25 mouse cellular contexts compared by ENCODE assay signal in the genomic region with DNA sequence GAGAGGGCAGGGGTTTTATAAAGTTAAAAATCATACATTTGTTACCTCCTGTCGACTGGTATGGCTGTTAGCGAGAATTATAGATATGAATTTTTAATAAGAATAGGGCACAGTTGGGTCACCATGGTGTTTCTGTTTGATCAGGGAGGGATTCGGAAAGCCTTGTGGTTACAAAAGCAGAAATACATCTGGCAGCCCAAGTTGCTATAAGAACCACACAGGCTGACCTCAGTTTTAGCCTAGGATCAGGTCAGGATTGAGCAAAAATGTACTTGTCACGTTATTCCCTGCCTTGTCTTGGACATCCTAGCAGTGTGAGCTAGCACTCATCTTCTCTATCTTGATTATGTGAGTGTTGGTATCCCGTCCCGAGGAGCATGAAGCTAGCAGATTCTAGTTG. TPM values are rescaled to one million over a fixed set of nuclear protein-coding genes. Genes with fewer than 3 reads are reported as not detected.
A peak's percentile ranks its signal among the peaks of the same experiment; 100 is the strongest.
DNase-seq lines count a peak whose midpoint lies in the region; ATAC-seq lines count a peak whose summit lies in the region.
"Had no signal": no experiment of that assay in that cellular context is flagged by ENCODE, and none has a peak within 500 bp of the region (broad histone marks: within the 10 kb centered on the region; RNA-seq: fewer than 3 reads in every experiment).

No protein-coding gene starts in this region.

- no peaks in the 10 kb centered on the region for H3K4me1 ChIP-seq in hindbrain, embryonic 16.5 days (ENCODE audit: control insufficient read depth, insufficient read depth, low read depth, low read length)
- H3K4me1 ChIP-seq: embryonic facial prominence, embryonic 15.5 days had no signal

- H3K9ac ChIP-seq in hindbrain, embryonic 16.5 days (ENCODE audit: low read depth, low read length), result no peak overlapping the region
- H3K9ac ChIP-seq: embryonic facial prominence, embryonic 13.5 days; embryonic facial prominence, embryonic 15.5 days; forebrain, embryonic 12.5 days had no signal

- H3K27ac ChIP-seq in hindbrain, embryonic 16.5 days (ENCODE audit: low read depth, low read length), result no peak overlapping the region
- H3K27ac ChIP-seq: embryonic facial prominence, embryonic 13.5 days; embryonic facial prominence, embryonic 15.5 days; forebrain, embryonic 10.5 days; forebrain, embryonic 12.5 days had no signal

- peak; percentile 63 for ATAC-seq in common myeloid progenitor, adult 5-6 weeks (replicated peaks; ENCODE audit: low read depth, poor library complexity, severe bottlenecking)
- ATAC-seq in granulocyte monocyte progenitor cell, adult 5-6 weeks (replicated peaks; ENCODE audit: poor library complexity, severe bottlenecking), result peak; percentile 56
- ATAC-seq in megakaryocyte progenitor cell, adult 5-6 weeks (replicated peaks; ENCODE audit: poor library complexity), result peak; percentile 71
- ATAC-seq in hindbrain, embryonic 16.5 days, result no peak
- ATAC-seq: forebrain, embryonic 14.5 days; forebrain, embryonic 16.5 days had no signal

- WGBS in hindbrain, embryonic 16.5 days, result 78% methylated on average over 6 of the region's 6 CpGs

- no peaks in the 10 kb centered on the region for H3K36me3 ChIP-seq in hindbrain, embryonic 16.5 days (ENCODE audit: control insufficient read depth, insufficient read depth, low read length)
- H3K36me3 ChIP-seq: embryonic facial prominence, embryonic 13.5 days; embryonic facial prominence, embryonic 15.5 days; forebrain, embryonic 10.5 days; forebrain, embryonic 12.5 days had no signal

- no peaks in the 10 kb centered on the region for H3K9me3 ChIP-seq in hindbrain, embryonic 16.5 days (ENCODE audit: control insufficient read depth, low read length)
- H3K9me3 ChIP-seq: embryonic facial prominence, embryonic 13.5 days; embryonic facial prominence, embryonic 15.5 days; forebrain, embryonic 10.5 days; forebrain, embryonic 12.5 days had no signal

- H3K4me3 ChIP-seq in hindbrain, embryonic 16.5 days (ENCODE audit: low read length), result no peak overlapping the region
- H3K4me3 ChIP-seq: embryonic facial prominence, embryonic 13.5 days; embryonic facial prominence, embryonic 15.5 days; erythroblast, embryonic 14.5 days; forebrain, embryonic 10.5 days; forebrain, embryonic 12.5 days had no signal

- no peak for DNase-seq in heart, adult 9 months (ENCODE audit: low spot score in 2 of 2)
- DNase-seq: adrenal gland, adult 2 months; adrenal gland, postnatal 10 days; adrenal gland, postnatal 25 days; cerebellum, adult 11-12 months; cerebellum, adult 2 months; cerebellum, adult 9-10 months; cerebellum, postnatal 10 days; cerebellum, postnatal 25 days; embryo, embryonic 11 days had no signal

- H3K4me2 ChIP-seq in hindbrain, embryonic 16.5 days (ENCODE audit: low read length), result no peak overlapping the region
- H3K4me2 ChIP-seq: embryonic facial prominence, embryonic 13.5 days; embryonic facial prominence, embryonic 15.5 days; forebrain, embryonic 12.5 days had no signal

- no peaks in the 10 kb centered on the region for H3K27me3 ChIP-seq in hindbrain, embryonic 16.5 days (replicated peaks; ENCODE audit: control insufficient read depth, insufficient read depth, low read length)
- H3K27me3 ChIP-seq: embryonic facial prominence, embryonic 13.5 days; embryonic facial prominence, embryonic 15.5 days had no signal

RNA-seq across cellular contexts. Expression of a gene that starts 6.9 kb away (rescaled TPM):
- total RNA-seq in common myeloid progenitor, adult 5-6 weeks (2017), result 45.4 and 56.8 TPM in 2 replicates
- 44.2 and 55.5 TPM in 2 replicates for total RNA-seq in granulocyte monocyte progenitor cell, adult 5-6 weeks (2014; fragmentation: Nextera tagmentation)
- total RNA-seq in granulocyte monocyte progenitor cell, adult 5-6 weeks (2017), result 96.6 and 114 TPM in 2 replicates
- total RNA-seq in megakaryocyte progenitor cell, adult 5-6 weeks (2015), result 74.9 and 80.7 TPM in 2 replicates
- total RNA-seq in megakaryocyte progenitor cell, adult 5-6 weeks (2017), result 92.7 and 148 TPM in 2 replicates
- polyA plus RNA-seq in hindbrain, embryonic 16.5 days (2015; fragmentation: Nextera tagmentation; extraction: Ambion mirVana), result 84.1 and 90.8 TPM in 2 replicates

RNA-seq across cellular contexts. Expression of a gene that starts 25.6 kb away (rescaled TPM):
- not detected in 2 replicates for total RNA-seq in common myeloid progenitor, adult 5-6 weeks (2017)
- total RNA-seq in granulocyte monocyte progenitor cell, adult 5-6 weeks (2014; fragmentation: Nextera tagmentation), result not detected in 2 replicates
- not detected in 2 replicates for total RNA-seq in granulocyte monocyte progenitor cell, adult 5-6 weeks (2017)
- total RNA-seq in megakaryocyte progenitor cell, adult 5-6 weeks (2015), result not detected in 2 replicates
- total RNA-seq in megakaryocyte progenitor cell, adult 5-6 weeks (2017), result not detected in 2 replicates
- polyA plus RNA-seq in hindbrain, embryonic 16.5 days (2015; fragmentation: Nextera tagmentation; extraction: Ambion mirVana), result not detected in 2 replicates
- total RNA-seq: adrenal gland, adult 2 months; adrenal gland, postnatal 10 days; adrenal gland, postnatal 25 days; ES-E14; MEL had no signal
- polyA plus RNA-seq: adrenal gland, adult 2 months; C2C12; cerebellum, adult 2 months; embryonic facial prominence, embryonic 11.5 days; embryonic facial prominence, embryonic 13.5 days; embryonic facial prominence, embryonic 15.5 days; erythroblast, embryonic 14.5 days; forebrain, embryonic 10.5 days; forebrain, embryonic 12.5 days; forebrain, embryonic 14.5 days; forebrain, embryonic 16.5 days had no signal
